Mouse (Mus musculus) small intestine, adult 2 months (tissue): ENCODE measurements at regions not wholly inside any gene's neighbourhood (a gene's known extent, or its start where the extent isn't known, plus 50 kb on each side); places are given as distances from the start of the nearest gene placed in this dataset.

Experiments used
- CTCF ChIP-seq: fragments of 200-500 bp; IDR thresholded peaks from 2 replicates; pipeline ENCODE4 v1.5.1; 2012; ENCODE audit warnings: low read depth, mild to moderate bottlenecking, control low read depth, inconsistent platforms, low read length, moderate library complexity, mixed read lengths; ENCODE audit not compliant: insufficient replicate concordance, insufficient read length; ENCODE audit errors: extremely low read depth
- POLR2A ChIP-seq: fragments of 200-500 bp; IDR thresholded peaks from 2 replicates; pipeline ENCODE4 v1.6.1; 2012; ENCODE audit warnings: low read depth, mild to moderate bottlenecking, control low read depth, inconsistent platforms, low read length, moderate library complexity

DNA sequence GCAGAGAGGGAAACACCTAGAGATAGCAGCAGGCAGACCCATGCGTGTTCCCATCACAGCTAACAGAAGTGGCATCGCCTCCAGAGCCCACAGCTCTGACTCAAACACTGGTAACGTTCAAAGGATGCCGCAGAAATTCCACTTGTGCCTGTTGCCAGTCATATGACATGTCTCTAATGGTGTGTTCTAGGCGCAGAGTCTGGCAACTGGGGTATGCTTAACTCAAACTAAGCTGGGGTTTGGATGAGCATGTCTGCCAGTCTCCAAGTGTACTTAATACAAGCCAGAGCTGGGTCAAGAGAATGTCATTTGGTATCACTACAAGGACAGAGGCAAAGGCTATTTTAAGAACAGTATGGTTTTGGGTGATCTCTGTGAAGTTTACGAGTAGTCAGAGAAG, 507.9 kb downstream of the Nfib start:
- no peak for TF ChIP-seq POLR2A
- no peak for TF ChIP-seq CTCF
